Mouse (Mus musculus): ENCODE results near the gene Cngb1.

- no peak for TF ChIP-seq GATA1 (IDR thresholded peaks at IDR 0.05; ENCODE audit: low read length)
- TF ChIP-seq TAL1 (IDR thresholded peaks at IDR 0.05; ENCODE audit: low read length) = no peak
Observed at GRCm38 (mm10) chr8:95326822-95327221, 20.4 kb upstream of the Cngb1 start.

All from erythroblast, embryonic 14.5 days (primary cell).